Mouse (Mus musculus) neural tube, embryonic 14.5 days (tissue): Measurements from ENCODE around the gene Atp2c2. TPM values are rescaled to one million over a fixed set of nuclear protein-coding genes. Genes with fewer than 3 reads are reported as not detected.

Source experiments
- ATAC-seq: fragments of 200-750 bp; cut with Nextera tagmentation; 2 replicates; pipeline ENCODE4 v1.8.0; 2017; ENCODE audit warnings: low read depth, mild to moderate bottlenecking, moderate TSS enrichment, moderate library complexity
- H3K27ac ChIP-seq: fragments of 300-500 bp; sonication (generic); 2 replicates; pipeline ENCODE4 v1.5.1; 2014; ENCODE audit warnings: low read depth, mild to moderate bottlenecking, control low read depth, low read length, moderate library complexity, mixed read lengths
- H3K27me3 ChIP-seq: fragments of 300-500 bp; sonication (generic); 2 replicates; pipeline ENCODE4 v1.6.1; 2014; ENCODE audit warnings: low read length; ENCODE audit not compliant: control insufficient read depth, insufficient read depth
- H3K36me3 ChIP-seq: fragments of 300-500 bp; sonication (generic); 2 replicates; pipeline ENCODE4 v1.6.1; 2014; ENCODE audit warnings: low read length, mixed read lengths; ENCODE audit not compliant: control insufficient read depth, insufficient read depth
- H3K4me1 ChIP-seq: fragments of 300-500 bp; sonication (generic); 2 replicates; pipeline ENCODE4 v1.6.1; 2014; ENCODE audit warnings: low read length; ENCODE audit not compliant: control insufficient read depth, insufficient read depth
- H3K4me2 ChIP-seq: fragments of 300-500 bp; sonication (generic); 2 replicates; pipeline ENCODE4 v1.6.1; 2014; ENCODE audit warnings: mild to moderate bottlenecking, low read depth, low read length, control low read depth
- H3K4me3 ChIP-seq: fragments of 300-500 bp; sonication (generic); 2 replicates; pipeline ENCODE4 v1.5.1; 2014; ENCODE audit warnings: low read depth, low read length, control low read depth, mixed read lengths
- H3K9ac ChIP-seq: fragments of 300-500 bp; sonication (generic); replicated peaks from 2 replicates; pipeline ENCODE4 v1.6.1; 2014; ENCODE audit warnings: low read depth, mild to moderate bottlenecking, control low read depth, low read length, mixed read lengths
- H3K9me3 ChIP-seq: fragments of 300-500 bp; sonication (generic); 2 replicates; pipeline ENCODE4 v1.6.1; 2016; ENCODE audit warnings: low read length; ENCODE audit not compliant: control insufficient read depth
- WGBS: fragments of 180-500 bp; shearing (Covaris S2); extraction: QIAGEN DNeasy Blood & Tissue Kit; methylation state at CpG from one replicate; pipeline ENCODE4 v1.1.7; 2014; 5-methylcytosine and 5-hydroxymethylcytosine counted together
- polyA plus RNA-seq: library from polyadenylated mRNA; unstranded; fragments of >200 nt; fragmentation: Nextera tagmentation; extraction: Ambion mirVana; gene quantifications from 2 replicates; pipeline ENCODE4 v1.2.1, GENCODE M21; 2014

Atp2c2 gene
- polyA plus RNA-seq, 1 experiment from 2014 or later, result 0.08 TPM

DNA sequence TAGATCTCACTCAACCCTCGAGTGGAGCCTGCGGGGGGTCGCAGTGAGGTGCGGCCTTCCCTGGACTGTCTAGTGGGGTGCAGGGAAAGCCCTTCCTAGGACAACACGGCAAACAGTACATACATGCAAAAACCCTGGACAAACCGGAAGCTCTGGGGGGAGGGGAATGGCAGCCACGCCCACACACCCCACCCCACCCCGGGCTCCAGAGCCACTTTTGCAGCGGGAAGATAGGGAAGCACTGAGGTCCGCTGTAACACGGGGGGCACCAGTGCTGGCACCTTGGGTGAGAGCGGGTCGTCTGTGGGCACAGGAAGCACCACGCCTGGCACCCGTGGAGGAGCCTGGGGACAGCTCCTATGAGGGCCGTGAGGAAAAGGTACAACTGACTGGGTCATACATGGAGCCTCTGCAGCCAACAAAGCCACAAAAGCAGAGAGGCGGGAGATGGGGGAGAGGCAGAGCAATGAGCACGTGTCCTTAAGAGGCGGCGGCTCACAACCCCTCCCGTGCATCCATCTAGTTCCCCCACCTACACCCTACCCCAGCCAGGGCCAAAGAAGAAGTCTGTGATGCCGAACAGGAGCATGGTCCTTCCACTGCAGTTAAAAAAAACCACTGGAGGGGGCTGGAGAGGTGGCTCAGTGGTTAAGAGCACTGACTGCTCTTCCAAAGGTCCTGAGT lies 66.1 kb downstream of the Atp2c2 start:
- H3K9me3 ChIP-seq, result no peaks in the 10 kb centered on the region
- peaks cover 3% of the 10 kb centered on the region; the same call in 1 of the 2 replicates for H3K36me3 ChIP-seq
- H3K4me3 ChIP-seq, result no peak overlapping the region
- H3K27ac ChIP-seq, result no peak overlapping the region
- no peaks in the 10 kb centered on the region for H3K4me1 ChIP-seq
- no peak overlapping the region for H3K9ac ChIP-seq
- no peak overlapping the region for H3K4me2 ChIP-seq
- H3K27me3 ChIP-seq, result no peaks in the 10 kb centered on the region
- ATAC-seq, result no peak
- 89% methylated on average over 22 of the region's 22 CpGs for WGBS

DNA sequence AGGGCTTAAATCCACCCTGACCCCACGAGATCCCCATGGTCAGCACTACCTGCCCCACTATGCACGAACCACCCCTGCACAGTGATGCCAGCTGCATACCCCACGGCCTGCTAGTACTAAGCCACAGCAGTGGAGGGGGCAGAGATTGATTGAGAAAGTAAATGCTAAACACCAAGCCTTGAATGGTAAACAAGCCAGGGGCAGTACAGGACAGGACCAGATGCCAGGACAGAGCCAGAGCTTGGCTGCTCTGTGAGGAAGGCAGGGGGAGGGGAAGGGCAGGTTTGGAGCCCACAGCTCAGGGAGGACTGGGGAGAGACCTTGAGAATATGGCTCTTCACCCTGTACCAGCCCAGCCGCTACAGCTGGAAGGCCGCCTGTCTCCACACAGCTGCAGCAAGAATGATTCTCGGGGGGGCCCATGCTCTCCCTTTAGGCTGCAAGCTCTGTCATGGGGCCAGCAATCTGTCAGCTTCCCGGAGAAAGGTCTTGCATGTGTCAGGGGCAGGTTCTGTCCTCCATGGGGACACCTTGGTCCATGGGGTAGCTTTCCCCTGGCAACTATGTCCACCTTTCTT lies 76.9 kb downstream of the Atp2c2 start:
- WGBS, result 88% methylated on average over 7 of the region's 7 CpGs
- no peak overlapping the region for H3K9ac ChIP-seq
- peaks cover 13% of the 10 kb centered on the region for H3K4me1 ChIP-seq
- peak overlapping the region; percentile 90 for H3K4me2 ChIP-seq
- no peak overlapping the region for H3K4me3 ChIP-seq
- no peak for ATAC-seq
- no peaks in the 10 kb centered on the region for H3K9me3 ChIP-seq
- H3K27me3 ChIP-seq, result no peaks in the 10 kb centered on the region
- H3K27ac ChIP-seq, result no peak overlapping the region
- H3K36me3 ChIP-seq, result no peaks in the 10 kb centered on the region

DNA sequence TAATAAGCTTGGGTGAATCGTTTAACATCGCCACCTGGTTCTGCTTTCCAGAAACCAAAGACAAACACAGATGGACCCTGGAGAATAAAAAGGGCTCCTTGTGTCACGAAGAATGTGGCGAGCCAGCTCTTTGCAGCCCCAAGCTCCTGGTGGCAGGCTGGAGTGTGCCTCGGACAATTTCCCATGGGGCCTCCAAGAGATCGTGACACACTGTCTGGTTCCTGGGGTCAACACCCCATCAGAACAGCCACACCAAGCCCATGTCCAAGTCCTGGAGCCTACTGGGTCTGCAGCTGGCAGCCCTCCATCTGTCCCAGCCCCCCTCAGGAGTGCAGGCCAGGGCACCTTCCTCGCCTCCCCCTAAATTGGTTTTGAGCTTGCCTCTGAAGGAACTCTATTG lies 78.0 kb downstream of the Atp2c2 start:
- H3K4me3 ChIP-seq, result peak overlapping the region; percentile 51
- peaks cover 13% of the 10 kb centered on the region for H3K4me1 ChIP-seq
- peak overlapping the region; percentile 82 for H3K27ac ChIP-seq
- peak overlapping the region; percentile 58 for H3K9ac ChIP-seq
- 20% methylated on average over 7 of the region's 7 CpGs for WGBS
- no peaks in the 10 kb centered on the region for H3K36me3 ChIP-seq
- H3K9me3 ChIP-seq, result no peaks in the 10 kb centered on the region
- no peak; the same call in 1 of the 2 replicates for ATAC-seq
- H3K4me2 ChIP-seq, result peak overlapping the region; percentile 90
- H3K27me3 ChIP-seq, result no peaks in the 10 kb centered on the region

DNA sequence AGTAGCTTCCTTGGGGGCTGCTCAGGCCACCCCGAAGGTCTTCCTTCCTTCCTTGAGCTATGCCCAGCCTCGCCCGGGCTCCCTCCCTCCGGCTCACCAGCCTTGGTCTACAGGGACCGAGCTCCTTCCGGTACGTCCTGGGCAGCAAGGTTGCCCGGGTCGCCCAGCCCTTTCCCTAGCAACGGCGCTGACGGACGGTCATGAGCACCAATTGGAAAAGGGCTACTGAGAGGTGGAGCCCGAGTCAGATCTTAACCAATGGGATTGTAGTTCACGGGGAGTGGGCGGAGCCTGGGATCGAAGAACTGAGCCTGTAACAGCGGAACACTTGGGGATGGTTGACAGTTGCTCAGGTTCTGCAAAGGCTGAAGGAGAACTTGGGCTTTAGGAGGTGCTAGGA lies 78.5 kb downstream of the Atp2c2 start, which contains the start of gene Tldc1:
Gene Tldc1, minus strand, starts transcription at position 154 of the 400 bp plus-strand sequence.
- peak within 1 kb of the TSS; percentile 58 for H3K9ac ChIP-seq
- WGBS, result under 1% methylated on average over 18 of the region's 18 CpGs
- H3K4me3 ChIP-seq, result peak within 1 kb of the TSS; percentile 51
- no peaks in the 10 kb centered on the region for H3K9me3 ChIP-seq
- no peaks in the 10 kb centered on the region for H3K27me3 ChIP-seq
- peaks cover 13% of the 10 kb centered on the region for H3K4me1 ChIP-seq
- H3K4me2 ChIP-seq, result peak within 1 kb of the TSS; percentile 90
- peak; percentile 96 for ATAC-seq
- no peaks in the 10 kb centered on the region for H3K36me3 ChIP-seq
- peak within 1 kb of the TSS; percentile 82 for H3K27ac ChIP-seq

DNA sequence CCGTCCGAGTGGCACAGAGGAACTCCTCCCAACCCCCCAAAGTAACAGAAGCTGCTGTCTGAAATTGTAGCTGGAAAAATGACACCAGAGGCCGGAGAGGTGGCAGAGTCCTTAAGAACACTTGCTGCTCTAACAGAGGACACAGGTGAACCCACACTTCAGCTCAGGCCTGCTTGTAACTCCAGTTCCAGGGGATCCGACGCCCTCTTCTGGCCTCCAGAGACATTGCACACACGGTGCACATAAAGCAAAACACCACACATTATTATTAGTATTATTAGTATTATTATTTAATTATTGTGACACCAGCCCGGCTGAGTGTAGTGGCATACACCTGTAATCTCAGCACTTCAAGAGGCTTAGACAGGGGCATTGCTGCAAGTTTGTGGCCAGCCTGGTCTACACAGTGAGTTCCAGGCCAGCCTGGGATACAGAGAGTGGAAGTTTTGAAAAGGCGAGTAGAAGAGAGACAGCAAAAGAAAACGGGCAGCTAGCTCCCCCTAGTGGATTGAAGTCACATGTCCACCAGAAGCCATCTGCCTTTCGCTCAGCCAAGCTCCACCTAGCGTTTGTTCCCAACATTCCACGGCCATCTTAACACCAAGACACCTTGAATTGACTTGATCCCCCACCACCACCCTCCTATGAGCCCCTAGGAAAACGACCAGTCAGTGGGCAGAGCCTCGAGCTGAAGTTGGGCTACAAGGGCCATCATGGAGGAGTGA lies 79.4 kb downstream of the Atp2c2 start:
- no peak overlapping the region for H3K9ac ChIP-seq
- WGBS, result 23% methylated on average over 14 of the region's 14 CpGs
- H3K4me1 ChIP-seq, result peaks cover 13% of the 10 kb centered on the region
- H3K4me2 ChIP-seq, result peak overlapping the region; percentile 90; the same call in 1 of the 2 replicates
- H3K27ac ChIP-seq, result peak overlapping the region; percentile 63; the same call in 1 of the 2 replicates
- H3K4me3 ChIP-seq, result peak overlapping the region; percentile 51; the same call in 1 of the 2 replicates
- no peaks in the 10 kb centered on the region for H3K9me3 ChIP-seq
- no peaks in the 10 kb centered on the region for H3K27me3 ChIP-seq
- no peaks in the 10 kb centered on the region for H3K36me3 ChIP-seq
- ATAC-seq, result no peak

DNA sequence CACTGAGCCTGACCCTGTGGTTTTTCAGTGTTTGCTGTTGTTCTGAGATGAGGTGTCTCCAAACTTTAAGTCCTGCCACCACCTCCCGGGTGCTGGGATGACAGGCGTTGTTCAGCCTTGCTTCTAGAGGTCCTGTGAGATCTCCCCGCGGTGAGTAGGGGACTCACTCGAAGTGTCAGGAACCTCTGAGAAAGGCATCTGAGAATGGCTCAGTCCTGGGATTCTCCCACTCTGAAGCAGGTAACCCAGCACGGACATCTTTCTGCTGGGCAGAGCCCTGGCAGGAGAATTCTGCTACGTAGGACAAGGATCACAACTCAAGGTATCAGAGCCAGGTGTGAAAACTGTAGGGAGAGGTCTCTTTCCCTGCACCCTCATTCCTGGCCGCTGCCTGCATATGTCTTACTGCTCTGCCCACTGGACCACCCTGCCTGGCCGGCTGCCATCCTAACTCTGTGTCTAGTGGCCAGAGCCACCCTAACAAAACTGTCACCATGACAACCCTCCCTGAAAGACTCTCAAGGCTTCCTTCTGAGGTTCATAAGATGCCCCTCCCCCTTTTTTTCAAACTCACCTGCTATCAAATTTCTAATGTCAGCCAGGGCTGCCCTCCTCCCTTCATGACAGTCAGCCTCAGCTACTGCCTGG lies 80.7 kb downstream of the Atp2c2 start:
- no peak overlapping the region for H3K4me2 ChIP-seq
- H3K4me3 ChIP-seq, result no peak overlapping the region
- no peaks in the 10 kb centered on the region for H3K9me3 ChIP-seq
- no peak for ATAC-seq
- H3K27ac ChIP-seq, result no peak overlapping the region
- WGBS, result 82% methylated on average over 9 of the region's 9 CpGs
- peaks cover 13% of the 10 kb centered on the region for H3K4me1 ChIP-seq
- no peaks in the 10 kb centered on the region for H3K27me3 ChIP-seq
- H3K9ac ChIP-seq, result no peak overlapping the region
- no peaks in the 10 kb centered on the region for H3K36me3 ChIP-seq

DNA sequence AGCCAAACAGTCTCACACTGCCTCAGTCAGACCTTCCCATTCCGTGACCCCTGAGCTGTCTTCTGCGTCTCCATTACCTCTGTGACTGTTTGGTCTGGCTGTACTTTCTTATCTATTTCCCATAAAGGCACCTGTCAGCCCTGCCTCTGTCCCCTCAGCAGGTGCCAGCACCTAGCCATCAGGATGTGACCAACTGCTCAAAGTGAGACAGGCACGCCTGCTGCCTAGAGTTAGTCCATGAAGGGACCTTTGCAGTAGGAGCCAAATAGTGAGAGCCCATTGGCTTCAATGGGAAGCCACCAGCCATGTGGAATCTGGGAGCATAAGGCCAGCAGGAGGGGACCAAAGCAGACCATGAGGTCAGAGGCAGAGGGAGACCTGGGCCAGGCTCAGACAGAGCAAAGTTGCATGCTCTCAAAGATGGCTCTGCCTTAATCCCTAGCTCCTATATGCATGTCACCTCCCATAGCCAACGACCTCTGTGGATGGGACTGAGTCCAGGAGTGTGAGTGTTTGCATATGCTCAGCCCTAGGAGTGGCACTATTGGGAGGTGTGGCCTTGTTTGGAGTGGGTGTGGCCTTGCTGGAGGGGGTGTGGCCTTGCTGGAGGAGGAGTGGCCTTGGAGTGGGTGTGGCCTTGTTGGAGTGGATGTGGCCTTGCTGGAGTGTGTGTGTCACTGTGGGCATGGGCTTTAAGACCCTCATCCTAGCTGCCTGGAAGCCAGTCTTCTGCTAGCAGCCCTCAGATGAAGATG lies 81.5 kb downstream of the Atp2c2 start:
- Histone ChIP-seq H3K9me3 (no peaks in the 10 kb centered on the region), H3K4me2 (no peak overlapping the region), H3K4me3 (no peak overlapping the region), H3K36me3 (no peaks in the 10 kb centered on the region), H3K27me3 (no peaks in the 10 kb centered on the region), H3K9ac (no peak overlapping the region), H3K27ac (no peak overlapping the region), H3K4me1 (peaks cover 13% of the 10 kb centered on the region)
- WGBS, result 68% methylated on average over 4 of the region's 4 CpGs
- ATAC-seq, result no peak

DNA sequence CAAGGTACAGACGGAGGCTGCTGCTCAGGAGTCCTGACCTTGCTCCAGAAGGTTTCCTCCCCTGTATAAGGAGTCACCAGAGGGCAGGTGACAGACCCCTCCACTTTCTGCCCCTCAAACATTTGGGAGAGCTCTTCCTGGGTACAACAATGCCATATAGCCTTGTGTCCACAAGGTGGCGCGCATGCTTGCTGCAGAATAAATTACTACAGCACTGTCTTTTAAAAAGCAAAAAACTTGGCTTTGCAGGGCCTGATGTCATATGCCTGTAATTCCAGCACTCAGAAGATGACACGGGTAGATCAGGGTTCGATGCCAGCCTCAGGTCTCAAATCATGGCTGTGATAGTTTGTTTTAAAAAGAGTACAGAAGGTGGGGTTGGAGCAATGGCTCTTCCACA lies 82.9 kb downstream of the Atp2c2 start:
- Histone ChIP-seq H3K9me3 (no peaks in the 10 kb centered on the region), H3K4me3 (no peak overlapping the region), H3K36me3 (no peaks in the 10 kb centered on the region), H3K9ac (no peak overlapping the region), H3K27me3 (no peaks in the 10 kb centered on the region), H3K27ac (no peak overlapping the region), H3K4me2 (no peak overlapping the region), H3K4me1 (peaks cover 5% of the 10 kb centered on the region; the same call in 1 of the 2 replicates)
- 10% methylated on average over 5 of the region's 5 CpGs for WGBS
- ATAC-seq, result no peak
